Mouse (Mus musculus) stomach, embryonic 16.5 days (tissue): Measurements from ENCODE around the gene Acox2. TPM values are rescaled to one million over a fixed set of nuclear protein-coding genes. Genes with fewer than 3 reads are reported as not detected.

ENCODE experiments used
- ATAC-seq: fragments of 200-750 bp; cut with Nextera tagmentation; 2 replicates; pipeline ENCODE4 v1.8.0; 2017; ENCODE audit warnings: moderate number of reproducible peaks, moderate TSS enrichment; ENCODE audit not compliant: insufficient read depth, low FRiP score
- H3K27ac ChIP-seq: fragments of 300-500 bp; sonication (generic); 2 replicates; pipeline ENCODE4 v1.5.1; 2014; ENCODE audit warnings: low read length
- H3K27me3 ChIP-seq: fragments of 300-500 bp; sonication (generic); 2 replicates; pipeline ENCODE4 v1.6.1; 2014; ENCODE audit warnings: low read length, control low read depth, mixed read lengths; ENCODE audit not compliant: control insufficient read depth, insufficient read depth
- H3K36me3 ChIP-seq: fragments of 300-500 bp; sonication (generic); 2 replicates; pipeline ENCODE4 v1.6.1; 2014; ENCODE audit warnings: low read length; ENCODE audit not compliant: control insufficient read depth, insufficient read depth
- H3K4me1 ChIP-seq: fragments of 300-500 bp; sonication (generic); 2 replicates; pipeline ENCODE4 v1.6.1; 2014; ENCODE audit warnings: low read length, control low read depth, mixed read lengths; ENCODE audit not compliant: control insufficient read depth, insufficient read depth
- H3K4me2 ChIP-seq: fragments of 300-500 bp; sonication (generic); 2 replicates; pipeline ENCODE4 v1.6.1; 2014; ENCODE audit warnings: low read depth, low read length, mixed read lengths
- H3K4me3 ChIP-seq: fragments of 300-500 bp; sonication (generic); replicated peaks from 2 replicates; pipeline ENCODE4 v1.5.1; 2014; ENCODE audit warnings: mild to moderate bottlenecking, low read length
- H3K9ac ChIP-seq: fragments of 300-500 bp; sonication (generic); 2 replicates; pipeline ENCODE4 v1.6.1; 2014; ENCODE audit warnings: low read length
- H3K9me3 ChIP-seq: fragments of 300-500 bp; sonication (generic); replicated peaks from 2 replicates; pipeline ENCODE4 v1.6.1; 2016; ENCODE audit warnings: low read length, control low read depth; ENCODE audit not compliant: control insufficient read depth
- WGBS: fragments of 180-500 bp; shearing (Covaris S2); extraction: QIAGEN DNeasy Blood & Tissue Kit; methylation state at CpG from one replicate; pipeline ENCODE4 v1.1.7; 2014; 5-methylcytosine and 5-hydroxymethylcytosine counted together
- polyA plus RNA-seq: library from polyadenylated mRNA; unstranded; fragments of >200 nt; fragmentation: Nextera tagmentation; extraction: Ambion mirVana; gene quantifications from 2 replicates; pipeline ENCODE4 v1.2.1, GENCODE M21; 2015

Gene Acox2
- polyA plus RNA-seq, 1 experiment from 2014 or later, result 2.2 TPM

DNA sequence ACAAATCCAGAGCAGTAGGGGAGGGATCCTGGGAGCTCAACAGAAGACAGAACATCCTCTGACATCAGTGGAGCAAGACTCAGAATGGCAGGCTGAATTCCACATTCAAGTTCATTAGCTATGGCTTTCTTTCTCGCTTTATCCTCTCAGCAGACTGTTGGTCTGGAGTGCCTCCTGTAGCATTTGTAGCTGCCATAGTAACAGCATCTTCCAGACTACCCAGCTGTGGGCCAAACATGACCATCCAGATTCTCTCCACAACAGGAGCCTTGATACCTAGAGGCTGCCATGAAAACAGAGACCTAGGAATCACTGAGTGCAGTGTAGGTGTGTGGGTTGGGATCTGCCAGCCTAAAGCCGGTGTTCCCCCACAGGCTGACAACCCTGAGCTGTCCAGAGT, 49.3 kb downstream of the Acox2 start:
- H3K4me3 ChIP-seq, result no peak overlapping the region
- H3K9ac ChIP-seq, result no peak overlapping the region
- H3K4me2 ChIP-seq, result no peak overlapping the region
- peaks cover 7% of the 10 kb centered on the region; the same call in 1 of the 2 replicates for H3K4me1 ChIP-seq
- no peak overlapping the region for H3K27ac ChIP-seq
- H3K27me3 ChIP-seq, result no peaks in the 10 kb centered on the region
- ATAC-seq, result no peak
- H3K9me3 ChIP-seq, result no peaks in the 10 kb centered on the region
- 96% methylated on average over 2 of the region's 2 CpGs for WGBS
- H3K36me3 ChIP-seq, result no peaks in the 10 kb centered on the region

DNA sequence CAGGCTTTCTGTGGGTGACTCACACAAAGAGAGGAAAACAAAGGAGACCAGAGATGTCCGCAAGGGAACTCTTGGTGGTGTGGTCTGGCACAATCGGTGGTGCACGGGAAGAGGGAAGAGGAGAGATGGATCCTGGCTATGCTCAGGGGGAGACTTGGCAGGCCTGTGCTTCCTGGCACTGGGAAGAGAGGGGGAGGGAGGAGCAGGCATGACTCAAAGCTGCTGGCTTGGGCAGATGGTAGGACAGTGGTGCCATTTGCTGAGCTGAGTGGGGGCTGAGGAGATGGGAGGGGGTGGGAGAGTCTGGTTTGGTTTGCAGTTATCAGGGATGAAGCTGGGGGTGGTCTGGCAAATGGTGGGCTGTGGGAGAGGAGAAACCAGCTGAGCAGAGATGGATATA, 50.3 kb downstream of the Acox2 start:
- Histone ChIP-seq H3K27me3 (no peaks in the 10 kb centered on the region), H3K36me3 (no peaks in the 10 kb centered on the region), H3K9ac (no peak overlapping the region), H3K4me2 (no peak overlapping the region), H3K9me3 (no peaks in the 10 kb centered on the region), H3K4me1 (0 out of 2 replicates have a peak, but pooled peaks cover 5% of the 10 kb centered on the region), H3K4me3 (no peak overlapping the region), H3K27ac (no peak overlapping the region)
- 71% methylated on average over 3 of the region's 3 CpGs for WGBS
- no peak for ATAC-seq

DNA sequence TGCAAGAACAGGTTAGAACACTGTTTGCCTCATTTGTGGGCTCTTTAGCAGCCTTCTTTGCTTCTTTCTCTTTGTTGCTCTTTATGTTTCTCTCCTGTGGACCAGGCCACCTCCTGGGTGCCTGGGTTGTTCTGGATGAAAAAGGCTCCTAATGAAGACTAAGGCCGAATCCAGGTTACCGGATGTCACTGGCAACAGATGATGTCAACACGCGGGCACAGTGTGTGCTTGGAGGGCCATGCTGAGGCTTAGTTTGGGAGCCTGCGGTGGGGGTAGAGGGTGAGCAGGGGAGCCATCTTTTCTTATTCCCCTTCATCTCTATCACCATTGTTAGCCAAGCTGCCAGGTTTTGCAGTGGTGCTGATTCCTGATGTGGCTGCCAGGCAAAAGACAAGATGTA, 51.6 kb downstream of the Acox2 start:
- H3K27me3 ChIP-seq, result no peaks in the 10 kb centered on the region
- H3K9ac ChIP-seq, result no peak overlapping the region
- ATAC-seq, result no peak
- H3K4me3 ChIP-seq, result no peak overlapping the region
- H3K27ac ChIP-seq, result no peak overlapping the region
- no peaks in the 10 kb centered on the region for H3K36me3 ChIP-seq
- H3K4me1 ChIP-seq, result 0 out of 2 replicates have a peak, but pooled peaks cover 5% of the 10 kb centered on the region
- 80% methylated on average over 5 of the region's 5 CpGs for WGBS
- H3K9me3 ChIP-seq, result no peaks in the 10 kb centered on the region
- no peak overlapping the region for H3K4me2 ChIP-seq

DNA sequence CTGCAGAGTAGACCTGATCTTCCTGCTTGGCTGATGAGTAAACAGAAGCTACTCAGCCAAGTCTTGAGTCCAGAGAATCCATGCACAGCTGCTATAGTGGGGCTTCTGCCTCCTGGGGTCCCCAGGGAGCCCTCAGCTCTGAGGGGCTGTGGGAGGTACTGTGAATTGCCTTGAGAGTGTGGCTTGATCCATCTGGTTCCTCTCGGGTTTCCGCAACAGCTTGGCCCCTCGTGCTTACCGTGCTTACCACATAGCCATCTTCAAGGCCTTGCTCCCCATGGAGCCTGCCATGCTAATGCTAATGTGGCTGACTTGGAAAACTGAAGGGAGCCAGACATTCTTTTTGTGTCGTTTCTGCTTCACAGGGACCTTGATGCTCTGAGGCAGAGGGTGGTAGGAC, 52.0 kb downstream of the Acox2 start:
- H3K36me3 ChIP-seq, result no peaks in the 10 kb centered on the region
- H3K27ac ChIP-seq, result no peak overlapping the region
- no peaks in the 10 kb centered on the region for H3K9me3 ChIP-seq
- no peak overlapping the region for H3K4me3 ChIP-seq
- H3K9ac ChIP-seq, result no peak overlapping the region
- H3K27me3 ChIP-seq, result no peaks in the 10 kb centered on the region
- H3K4me2 ChIP-seq, result no peak overlapping the region
- H3K4me1 ChIP-seq, result 0 out of 2 replicates have a peak, but pooled peaks cover 5% of the 10 kb centered on the region
- 42% methylated on average over 5 of the region's 5 CpGs for WGBS
- ATAC-seq, result no peak

DNA sequence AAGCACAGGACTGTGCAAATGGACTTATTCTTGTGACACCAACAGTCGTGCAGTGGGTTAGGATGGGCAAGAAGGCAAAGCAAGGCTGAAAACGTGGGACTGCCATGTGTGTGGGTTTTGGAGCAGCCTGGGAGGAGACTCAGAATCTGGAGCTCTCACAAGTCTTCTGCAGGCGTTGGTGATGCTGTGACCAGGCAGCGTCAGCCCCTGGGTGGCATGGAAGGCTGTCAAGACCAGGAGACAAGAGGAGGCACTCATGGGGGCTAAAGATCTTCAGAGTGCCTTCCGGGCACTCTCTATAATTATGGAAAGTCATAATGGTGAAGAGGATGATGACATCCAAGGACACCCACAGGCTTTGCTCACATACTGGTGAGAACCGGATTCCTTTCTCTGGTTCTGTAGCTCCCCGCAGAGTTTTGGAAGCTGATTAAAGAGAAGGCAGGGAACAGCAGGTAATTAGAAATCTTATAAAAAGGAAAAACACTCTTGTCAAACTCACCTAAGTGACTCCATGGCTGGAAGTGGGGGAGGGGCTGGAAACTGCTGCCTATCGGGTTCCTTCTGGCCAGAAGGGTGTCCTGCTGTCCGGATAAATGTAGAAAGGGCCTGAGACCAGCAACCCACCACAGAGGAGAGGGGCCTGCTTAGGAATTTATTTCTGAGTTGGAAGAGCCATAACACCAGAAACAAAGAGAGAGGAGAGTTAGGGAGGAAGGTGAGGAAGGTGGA, 52.8 kb downstream of the Acox2 start:
- H3K4me3 ChIP-seq, result no peak overlapping the region
- H3K9me3 ChIP-seq, result no peaks in the 10 kb centered on the region
- 61% methylated on average over 9 of the region's 9 CpGs for WGBS
- no peaks in the 10 kb centered on the region for H3K36me3 ChIP-seq
- H3K4me1 ChIP-seq, result 0 out of 2 replicates have a peak, but pooled peaks cover 5% of the 10 kb centered on the region
- no peaks in the 10 kb centered on the region for H3K27me3 ChIP-seq
- ATAC-seq, result no peak
- no peak overlapping the region for H3K9ac ChIP-seq
- no peak overlapping the region for H3K27ac ChIP-seq
- H3K4me2 ChIP-seq, result no peak overlapping the region

DNA sequence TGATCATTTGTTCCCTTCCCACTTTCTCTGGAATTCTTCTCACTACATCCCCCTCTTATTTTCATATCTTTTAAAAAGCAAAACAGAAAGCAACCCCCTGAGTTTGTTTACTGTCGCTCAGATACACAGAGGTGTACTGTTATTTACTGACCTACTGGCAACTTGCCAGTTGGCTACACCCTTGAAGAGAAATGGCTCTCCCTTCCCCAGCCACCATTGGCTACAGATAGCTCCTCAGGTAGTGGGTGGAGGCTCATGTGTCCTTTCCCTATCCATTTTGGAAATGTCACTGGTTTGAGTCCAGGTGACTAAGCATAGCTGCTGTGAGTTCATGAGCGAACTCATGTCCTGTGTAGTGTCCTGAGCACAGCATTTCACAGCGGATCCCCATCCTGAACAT, 57.4 kb downstream of the Acox2 start:
- H3K27ac ChIP-seq, result no peak overlapping the region
- H3K4me3 ChIP-seq, result no peak overlapping the region
- no peaks in the 10 kb centered on the region for H3K27me3 ChIP-seq
- H3K9me3 ChIP-seq, result no peaks in the 10 kb centered on the region
- H3K36me3 ChIP-seq, result no peaks in the 10 kb centered on the region
- H3K4me1 ChIP-seq, result no peaks in the 10 kb centered on the region
- ATAC-seq, result no peak
- no peak overlapping the region for H3K4me2 ChIP-seq
- H3K9ac ChIP-seq, result no peak overlapping the region
- 72% methylated on average over 3 of the region's 3 CpGs for WGBS

DNA sequence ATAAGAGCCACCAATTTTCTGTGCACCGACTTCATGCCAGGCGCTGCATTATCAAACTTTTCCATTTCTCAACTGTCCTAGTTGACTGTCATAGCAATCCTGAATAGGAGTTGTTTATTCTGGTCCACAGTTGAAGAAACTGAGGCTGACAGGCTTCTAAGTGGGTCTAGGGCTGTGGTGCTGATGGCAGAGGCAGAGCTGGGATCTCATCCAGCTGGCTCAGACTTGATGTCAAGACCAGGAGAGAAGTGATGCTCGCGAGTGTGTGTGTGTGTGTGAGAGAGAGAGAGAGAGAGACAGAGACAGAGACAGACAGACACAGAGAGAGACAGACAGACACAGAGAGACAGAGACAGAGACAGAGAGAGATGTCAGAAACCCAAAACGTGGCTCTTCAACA, 58.4 kb downstream of the Acox2 start:
- no peak overlapping the region for H3K9ac ChIP-seq
- H3K27me3 ChIP-seq, result no peaks in the 10 kb centered on the region
- WGBS, result 66% methylated on average over 5 of the region's 5 CpGs
- H3K27ac ChIP-seq, result no peak overlapping the region
- no peak overlapping the region for H3K4me2 ChIP-seq
- no peak overlapping the region for H3K4me3 ChIP-seq
- no peak for ATAC-seq
- no peaks in the 10 kb centered on the region for H3K36me3 ChIP-seq
- no peaks in the 10 kb centered on the region for H3K4me1 ChIP-seq
- H3K9me3 ChIP-seq, result no peaks in the 10 kb centered on the region

DNA sequence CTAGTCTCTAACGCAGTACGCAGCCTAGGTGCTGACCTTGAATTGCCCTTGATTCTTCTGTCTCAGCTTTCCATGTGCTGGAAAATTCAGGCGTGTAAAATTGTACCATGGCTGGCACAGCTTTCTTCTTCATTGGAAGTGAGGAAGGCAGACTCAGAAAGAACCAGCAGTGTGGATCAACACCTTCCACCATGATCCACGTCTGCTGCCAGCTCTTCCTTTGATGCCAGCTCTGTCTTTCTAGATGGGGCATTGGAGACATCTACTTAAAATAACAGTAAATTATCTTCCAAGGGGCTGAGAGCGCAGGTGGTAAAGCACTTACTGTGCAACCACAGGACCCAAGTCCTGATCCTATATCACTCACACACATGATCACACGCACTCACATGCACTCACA, 66.4 kb downstream of the Acox2 start:
- Histone ChIP-seq H3K27me3 (no peaks in the 10 kb centered on the region), H3K4me3 (no peak overlapping the region), H3K9me3 (no peaks in the 10 kb centered on the region), H3K4me2 (no peak overlapping the region), H3K9ac (no peak overlapping the region), H3K36me3 (no peaks in the 10 kb centered on the region), H3K27ac (no peak overlapping the region), H3K4me1 (no peaks in the 10 kb centered on the region)
- ATAC-seq, result no peak
- 86% methylated on average over 6 of the region's 6 CpGs for WGBS

DNA sequence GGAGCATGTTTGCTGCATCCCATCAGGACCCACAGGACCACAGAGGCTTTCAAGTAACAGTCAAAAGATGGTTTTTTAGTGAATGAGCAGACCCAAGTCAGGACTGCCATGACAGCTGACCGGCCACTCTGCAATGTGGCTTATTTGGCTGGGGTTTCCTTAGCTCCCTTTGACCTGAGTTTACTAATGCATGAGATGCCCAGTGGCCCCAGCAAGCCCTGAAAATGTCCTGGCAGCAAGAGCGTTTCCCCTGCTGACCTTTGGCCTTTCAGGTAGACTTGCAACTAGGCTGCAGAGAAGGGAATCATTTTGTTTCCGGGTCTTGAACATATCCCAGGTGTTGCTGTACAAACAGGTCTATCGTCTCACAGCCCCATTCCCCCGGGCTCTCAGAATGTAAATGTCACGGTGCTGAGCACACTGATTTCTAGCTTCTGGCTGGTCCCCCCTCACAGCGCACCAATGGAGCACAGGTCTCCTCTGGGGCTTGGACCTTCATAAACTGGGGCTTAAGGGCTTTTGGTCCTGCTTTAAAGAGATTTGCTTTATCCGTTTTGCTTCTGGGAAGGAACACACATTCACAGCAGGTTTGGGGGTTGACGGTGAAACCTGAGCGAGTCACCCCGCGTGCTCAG, 67.7 kb downstream of the Acox2 start:
- Histone ChIP-seq H3K9me3 (no peaks in the 10 kb centered on the region), H3K36me3 (no peaks in the 10 kb centered on the region), H3K27me3 (no peaks in the 10 kb centered on the region), H3K4me3 (no peak overlapping the region), H3K9ac (no peak overlapping the region), H3K27ac (no peak overlapping the region), H3K4me2 (no peak overlapping the region), H3K4me1 (no peaks in the 10 kb centered on the region)
- WGBS, result 60% methylated on average over 12 of the region's 12 CpGs
- no peak for ATAC-seq
